Comparison of ENCODE assay signal across 26 mouse cellular contexts in the genomic region with DNA sequence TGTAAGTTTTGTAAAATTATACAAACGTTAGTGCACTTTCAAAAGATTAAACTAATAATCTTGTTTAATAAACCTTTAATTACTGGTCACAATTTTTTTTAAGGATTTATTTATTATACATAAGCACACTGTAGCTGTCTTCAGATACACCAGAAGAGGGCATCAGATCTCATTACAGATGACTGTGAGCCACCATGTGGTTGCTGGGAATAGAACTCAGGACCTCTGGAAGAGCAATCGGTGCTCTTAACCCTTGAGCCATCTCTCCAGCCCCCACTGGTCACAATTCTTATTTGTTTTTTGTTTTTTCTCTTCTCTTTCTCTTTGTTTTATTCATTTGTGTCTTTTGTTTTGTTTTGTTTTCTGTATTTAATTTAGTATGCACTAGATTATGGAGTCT. TPM values are rescaled to one million over a fixed set of nuclear protein-coding genes. Genes with fewer than 3 reads are reported as not detected.
"Had no signal": no experiment of that assay in that cellular context is flagged by ENCODE, and none has a peak within 500 bp of the region (broad histone marks: within the 10 kb centered on the region; RNA-seq: fewer than 3 reads in every experiment).

No protein-coding gene starts in this region.

- H3K9ac ChIP-seq: intestine, embryonic 15.5 days; limb, embryonic 13.5 days; liver, embryonic 15.5 days; midbrain, embryonic 13.5 days; neural tube, embryonic 13.5 days had no signal

- H3K27me3 ChIP-seq: intestine, embryonic 15.5 days; limb, embryonic 13.5 days; liver, embryonic 15.5 days; megakaryocyte, embryonic 14.5 days; midbrain, embryonic 13.5 days; neural tube, embryonic 13.5 days had no signal

- H3K4me2 ChIP-seq: intestine, embryonic 15.5 days; limb, embryonic 13.5 days; liver, embryonic 15.5 days; midbrain, embryonic 13.5 days; neural tube, embryonic 13.5 days had no signal

- H3K4me3 ChIP-seq: intestine, embryonic 15.5 days; limb, embryonic 10.5 days; limb, embryonic 13.5 days; liver, embryonic 15.5 days; megakaryocyte, embryonic 14.5 days; midbrain, embryonic 10.5 days; midbrain, embryonic 13.5 days; myocyte; neural tube, embryonic 13.5 days had no signal

- ATAC-seq: intestine, embryonic 15.5 days; midbrain, embryonic 13.5 days; midbrain, embryonic 16.5 days had no signal

- H3K27ac ChIP-seq: intestine, embryonic 15.5 days; limb, embryonic 10.5 days; limb, embryonic 13.5 days; midbrain, embryonic 10.5 days; midbrain, embryonic 13.5 days; neural tube, embryonic 13.5 days had no signal

- DNase-seq: kidney, adult 2 months; kidney, postnatal 14 days; kidney, postnatal 4 days; layer of hippocampus, postnatal 36 days; lung, adult 2 months; thymus, postnatal 25 days had no signal

- H3K36me3 ChIP-seq: intestine, embryonic 15.5 days had no signal

- H3K9me3 ChIP-seq: intestine, embryonic 15.5 days; limb, embryonic 10.5 days; limb, embryonic 13.5 days; liver, embryonic 15.5 days; megakaryocyte, embryonic 14.5 days; midbrain, embryonic 10.5 days; midbrain, embryonic 13.5 days; neural tube, embryonic 13.5 days had no signal

RNA-seq across cellular contexts. Expression of gene Zar1l, which starts 7.3 kb away (rescaled TPM):
- total RNA-seq: layer of hippocampus, adult 18-20 months; layer of hippocampus, postnatal 10 days; layer of hippocampus, postnatal 36 days; liver, adult 2 months; monocyte, adult 5-6 weeks had no signal
- polyA plus RNA-seq: intestine, embryonic 15.5 days; kidney, adult 2 months; kidney, embryonic 14.5 days; limb, embryonic 10.5 days; limb, embryonic 13.5 days; liver, adult 2 months; liver, embryonic 15.5 days; lung, adult 2 months; lung, embryonic 16.5 days; midbrain, embryonic 10.5 days; midbrain, embryonic 13.5 days; midbrain, embryonic 16.5 days; myocyte; neural tube, embryonic 13.5 days; small intestine, adult 2 months; spleen, adult 2 months; stomach, embryonic 14.5 days; thymus, postnatal 0 days had no signal
